Mouse (Mus musculus): ENCODE measurements around the gene Teddm2.
A peak's percentile ranks its signal among the peaks of the same experiment; 100 is the strongest.

The Teddm2 gene

GRCm38 (mm10) chr1:153899731-153900380, at the start of gene Teddm2, which contains the start of gene Glul:
Gene Teddm2 (minus strand): TSS chr1:153900228.
Gene Glul (plus strand): TSS chr1:153899944.
- DNase-seq (ENCODE audit: inconsistent age in 2 of 2, low spot score in 1 of 2), result peak; percentile 98 to 99

DNA sequence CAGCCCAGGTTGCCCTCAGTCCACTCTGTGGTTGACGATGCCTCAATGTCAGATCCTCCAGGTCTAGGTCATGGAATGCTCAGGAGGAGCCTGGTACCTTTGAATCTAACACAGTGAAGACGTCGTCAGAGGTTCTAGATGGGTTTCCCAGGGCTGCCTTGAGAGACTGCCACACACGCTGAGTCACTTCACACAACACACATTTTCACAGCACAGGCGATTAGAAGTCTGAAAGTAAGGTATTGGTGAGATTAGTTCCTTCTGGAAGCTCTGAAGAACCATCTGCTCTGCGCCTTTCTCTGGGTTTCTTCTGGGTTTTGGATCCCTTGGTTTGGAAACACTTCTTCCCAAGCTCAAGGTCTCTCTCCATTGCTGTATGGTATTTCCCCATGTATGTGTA, 47.8 kb upstream of the Teddm2 start:
- no peak for DNase-seq (ENCODE audit: inconsistent age in 2 of 2, low spot score in 1 of 2)

DNA sequence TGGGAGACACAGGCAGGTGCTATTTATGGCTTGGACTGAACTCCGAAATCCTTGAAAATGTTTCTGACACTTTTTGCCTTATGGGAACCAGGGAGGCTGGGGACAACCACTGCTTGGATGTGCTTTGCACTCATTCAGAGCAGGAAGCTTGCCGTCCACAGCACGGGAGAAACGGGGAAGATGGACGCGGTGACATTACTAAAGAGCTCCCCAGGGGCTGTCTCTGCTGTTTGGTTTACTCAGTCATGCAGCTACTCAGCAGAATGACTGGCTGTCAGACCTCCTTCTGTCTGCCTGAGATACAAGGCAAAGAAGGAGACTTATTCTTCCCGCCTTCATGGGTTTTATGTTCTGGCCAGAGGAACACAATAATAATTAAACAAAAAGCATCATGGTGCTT, 46.9 kb upstream of the Teddm2 start:
- no peak for DNase-seq (ENCODE audit: inconsistent age in 2 of 2, low spot score in 1 of 2)

DNA sequence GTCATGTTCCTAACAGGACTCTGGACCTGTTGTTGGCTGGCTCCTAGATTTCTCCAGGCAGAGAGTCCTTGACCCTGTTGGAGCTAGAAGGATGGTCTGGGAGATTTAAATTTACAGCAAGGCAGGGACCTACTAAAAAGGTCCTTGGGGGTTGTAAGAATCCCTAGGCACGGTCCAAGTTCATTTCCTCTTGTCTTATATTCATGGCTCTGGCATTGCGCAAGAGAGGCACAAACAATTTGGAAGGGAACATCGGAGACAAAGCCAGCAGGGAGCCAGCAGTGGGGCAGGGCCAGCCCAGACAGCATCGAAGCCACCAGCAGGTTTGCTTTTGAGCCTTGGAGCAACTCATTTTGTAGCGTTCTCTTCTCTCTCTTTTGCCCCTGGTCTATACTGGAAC, 45.2 kb upstream of the Teddm2 start:
- DNase-seq (ENCODE audit: inconsistent age in 2 of 2, low spot score in 1 of 2), result peak in 1 of 2 experiments; percentile 67

- peak in 1 of 2 experiments; percentile 44 for DNase-seq (ENCODE audit: inconsistent age in 2 of 2, low spot score in 1 of 2)
These were observed 41.0 kb upstream of the Teddm2 start for GRCm38 (mm10) chr1:153940986-153941385.

DNA sequence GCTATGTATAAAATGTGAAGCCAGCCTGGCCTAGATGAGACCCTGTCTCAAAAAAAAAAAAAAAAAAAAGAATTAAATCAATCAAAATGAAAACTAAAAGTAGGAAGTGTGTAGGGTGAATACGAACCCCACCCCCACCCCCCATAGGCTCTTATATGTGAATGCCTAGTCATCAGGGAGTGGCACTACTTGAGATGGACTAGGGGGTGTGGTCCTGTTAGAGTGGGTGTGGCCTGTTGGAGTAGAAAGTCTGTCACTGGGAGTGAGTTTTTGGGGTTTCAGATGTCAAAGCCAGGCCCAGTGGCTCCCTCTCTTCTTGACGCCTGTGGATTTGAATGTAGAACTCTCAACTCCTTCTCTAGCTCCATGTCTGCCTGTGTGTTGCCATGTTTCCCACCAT, 37.0 kb upstream of the Teddm2 start:
- DNase-seq (ENCODE audit: inconsistent age in 2 of 2, low spot score in 1 of 2), result no peak

GRCm38 (mm10) chr1:153935844-153936380, 35.9 kb upstream of the Teddm2 start:
- no peak for DNase-seq (ENCODE audit: inconsistent age in 2 of 2, low spot score in 1 of 2)

GRCm38 (mm10) chr1:153933772-153934171, 33.7 kb upstream of the Teddm2 start:
- DNase-seq (ENCODE audit: inconsistent age in 2 of 2, low spot score in 1 of 2), result no peak

DNA sequence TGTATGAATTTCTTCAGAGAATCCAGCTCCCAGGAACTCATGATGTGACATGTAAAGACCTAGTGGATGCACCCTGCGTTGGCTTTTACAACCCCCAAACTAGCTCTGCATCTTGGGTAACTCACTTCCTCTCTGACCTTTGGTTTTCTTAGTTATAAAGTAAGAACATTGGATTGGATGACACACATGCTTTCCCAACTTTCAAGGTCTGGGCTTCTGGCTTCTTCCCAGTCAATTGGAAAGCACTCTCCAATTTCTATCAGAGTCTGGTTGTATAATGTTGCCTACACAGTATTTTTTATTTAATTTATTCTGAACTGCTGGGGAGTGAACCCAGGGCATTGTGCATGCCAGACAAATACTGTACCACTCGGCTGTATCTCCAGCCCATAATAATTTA, 30.4 kb upstream of the Teddm2 start:
- DNase-seq (ENCODE audit: inconsistent age in 2 of 2, low spot score in 1 of 2), result peak; percentile 60 to 91

GRCm38 (mm10) chr1:153924395-153925385, 24.7 kb upstream of the Teddm2 start:
- DNase-seq (ENCODE audit: inconsistent age in 2 of 2, low spot score in 1 of 2), result no peak

GRCm38 (mm10) chr1:153922571-153923021, 22.6 kb upstream of the Teddm2 start:
- peak; percentile 66 to 91 for DNase-seq (ENCODE audit: inconsistent age in 2 of 2, low spot score in 1 of 2)

DNA sequence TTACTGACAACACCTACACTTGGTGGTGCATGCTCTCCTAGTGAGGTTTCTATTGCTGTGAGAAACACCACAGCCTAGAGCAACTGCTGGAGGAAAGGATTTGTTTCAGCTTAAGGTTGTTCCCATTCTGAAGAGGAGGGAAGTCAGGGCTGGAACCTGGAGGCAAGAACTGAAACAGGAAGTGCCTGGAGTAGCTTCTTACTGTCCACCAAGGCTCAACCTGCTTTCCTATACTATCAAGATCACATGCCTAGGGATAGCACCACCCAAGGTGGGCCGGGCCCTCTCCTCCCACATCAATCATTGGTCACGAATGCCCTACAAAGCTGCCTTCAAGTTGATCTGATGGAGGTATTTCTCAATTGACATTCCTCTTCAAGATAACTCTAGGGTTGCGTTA, 21.6 kb upstream of the Teddm2 start:
- DNase-seq (ENCODE audit: inconsistent age in 2 of 2, low spot score in 1 of 2), result peak in 1 of 2 experiments; percentile 27

GRCm38 (mm10) chr1:153918521-153919206, 18.6 kb upstream of the Teddm2 start:
- DNase-seq (ENCODE audit: inconsistent age in 2 of 2, low spot score in 1 of 2), result peak in 1 of 2 experiments; percentile 73

- DNase-seq (ENCODE audit: inconsistent age in 2 of 2, low spot score in 1 of 2), result no peak
These were observed 13.8 kb upstream of the Teddm2 start for GRCm38 (mm10) chr1:153913869-153914268.

- DNase-seq (ENCODE audit: inconsistent age in 2 of 2, low spot score in 1 of 2), result peak in 1 of 2 experiments; percentile 32
These were observed 11.3 kb upstream of the Teddm2 start for GRCm38 (mm10) chr1:153911276-153911795.

DNA sequence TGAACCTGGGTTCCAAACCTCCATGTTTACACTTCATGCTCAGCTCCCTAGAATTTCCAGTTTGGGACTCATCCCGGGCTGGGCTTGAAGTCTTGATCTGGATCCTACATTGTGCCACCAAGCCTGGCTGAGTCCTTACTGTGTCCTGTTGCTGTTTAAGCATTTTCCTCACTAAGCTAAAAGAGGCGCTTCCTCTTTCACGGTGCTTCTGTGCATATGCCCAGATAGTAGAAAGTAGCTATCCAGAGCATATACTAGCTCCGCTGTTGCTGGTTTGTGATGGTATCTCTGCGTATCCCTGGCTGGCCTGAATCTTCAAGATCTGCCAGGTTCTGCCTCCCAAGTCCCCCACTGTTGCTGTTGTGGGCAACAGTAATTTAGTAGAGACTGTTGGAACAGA, 10.4 kb upstream of the Teddm2 start:
- DNase-seq (ENCODE audit: inconsistent age in 2 of 2, low spot score in 1 of 2), result peak in 1 of 2 experiments; percentile 43

DNA sequence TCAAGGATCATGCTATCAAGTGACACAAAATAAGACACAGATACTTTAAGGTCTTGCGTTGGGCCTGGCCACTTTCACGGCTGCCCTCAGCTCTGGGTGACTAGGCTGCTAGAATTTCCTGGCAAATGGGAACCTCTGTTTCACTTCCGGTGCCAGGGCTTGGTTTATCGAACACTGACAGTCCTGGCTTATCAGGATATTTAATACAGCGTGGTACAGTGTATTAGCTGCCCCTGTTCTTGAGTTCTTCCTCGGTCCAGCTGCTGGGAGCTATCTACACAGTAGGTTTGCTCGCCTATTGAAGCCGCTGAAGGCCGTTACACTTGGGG, 9.9 kb upstream of the Teddm2 start:
- DNase-seq (ENCODE audit: inconsistent age in 2 of 2, low spot score in 1 of 2), result peak in 1 of 2 experiments; percentile 50

- peak in 1 of 2 experiments; percentile 44 for DNase-seq (ENCODE audit: inconsistent age in 2 of 2, low spot score in 1 of 2)
These were observed 9.4 kb upstream of the Teddm2 start for GRCm38 (mm10) chr1:153909213-153909962.

DNA sequence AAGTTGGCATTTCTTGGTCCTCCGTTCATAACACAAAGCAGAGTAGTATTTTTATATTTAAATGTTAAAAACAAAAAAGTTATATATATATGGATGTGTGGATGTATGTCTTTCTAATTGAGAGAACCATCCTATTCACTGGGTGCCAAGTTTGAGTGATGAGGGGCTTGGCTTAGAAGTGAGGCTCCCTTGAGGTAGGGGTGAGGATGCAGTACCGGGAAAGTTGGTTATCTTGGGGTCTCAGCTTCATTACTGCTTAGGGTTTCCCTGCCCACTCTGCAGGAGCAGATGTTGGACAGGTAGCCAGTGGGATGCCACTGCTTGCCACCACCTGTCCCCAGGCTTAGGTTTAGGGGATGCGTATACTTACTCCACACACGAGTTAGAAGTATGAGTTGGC, 8.7 kb upstream of the Teddm2 start:
- peak in 1 of 2 experiments; percentile 37 for DNase-seq (ENCODE audit: inconsistent age in 2 of 2, low spot score in 1 of 2)

DNA sequence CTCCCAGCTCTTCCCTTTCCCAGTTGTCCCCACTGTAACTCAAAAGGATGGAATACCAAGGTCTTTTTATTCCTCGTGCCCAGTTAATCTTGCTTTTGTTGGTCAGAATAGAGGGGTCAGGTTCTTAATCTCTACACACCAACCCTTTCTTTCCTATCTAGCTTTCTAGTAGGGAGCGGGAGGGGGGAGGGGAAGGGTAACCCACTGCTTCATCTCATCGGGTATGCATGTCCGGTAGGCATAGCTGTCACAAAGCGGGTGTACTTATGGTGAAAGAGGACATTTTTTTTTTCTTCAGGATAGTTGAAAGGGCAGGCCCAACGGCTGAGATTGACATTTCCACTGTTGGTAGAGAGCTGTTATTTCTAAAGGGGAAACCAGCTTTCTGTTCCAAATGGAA, 8.2 kb upstream of the Teddm2 start:
- no peak for DNase-seq (ENCODE audit: inconsistent age in 2 of 2, low spot score in 1 of 2)
